13 mouse cellular contexts compared by ENCODE assay signal in genomic region chr1:152590321-152590720, GRCm38 (mm10).
DNase-seq lines count a peak whose midpoint lies in the region; ATAC-seq and TF ChIP-seq lines count a peak whose summit lies in the region.
"Had no signal": no experiment of that assay in that cellular context is flagged by ENCODE, and none has a peak within 500 bp of the region (broad histone marks: within the 10 kb centered on the region; RNA-seq: fewer than 3 reads in every experiment).

No protein-coding gene starts in this region.

- intact Hi-C loops in heart, postnatal 25 days (cut with DNase I): loop anchor here (2.0 kb wide), 1 partner anchor 16 kb away; no protein-coding TSS in a partner anchor

- peaks cover 38% of the 10 kb centered on the region for H3K36me3 ChIP-seq in heart, embryonic 13.5 days
- H3K36me3 ChIP-seq in lung, embryonic 16.5 days (ENCODE audit: control insufficient read depth, insufficient read depth, low read length): no peaks in the 10 kb centered on the region; the same call in 1 of the 2 replicates
- H3K36me3 ChIP-seq in embryonic facial prominence, embryonic 10.5 days (replicated peaks): peaks cover 13% of the 10 kb centered on the region
- 0 out of 2 replicates have a peak, but pooled peaks cover 3% of the 10 kb centered on the region for H3K36me3 ChIP-seq in limb, embryonic 11.5 days (ENCODE audit: control insufficient read depth, insufficient read depth, low read length)
- H3K36me3 ChIP-seq: liver, embryonic 13.5 days had no signal

- H3K27ac ChIP-seq in heart, embryonic 13.5 days (replicated peaks): peak overlapping the region; percentile 79
- H3K27ac ChIP-seq in lung, embryonic 16.5 days (ENCODE audit: low read length): peak overlapping the region; percentile 19; the same call in 1 of the 2 replicates
- peak overlapping the region; percentile 65 for H3K27ac ChIP-seq in embryonic facial prominence, embryonic 10.5 days (replicated peaks)
- peak overlapping the region; percentile 21; the same call in 1 of the 2 replicates for H3K27ac ChIP-seq in limb, embryonic 11.5 days (replicated peaks; ENCODE audit: low read depth, low read length)
- H3K27ac ChIP-seq: hindbrain, postnatal 0 days had no signal

- no peak overlapping the region for H3K4me2 ChIP-seq in heart, embryonic 13.5 days
- H3K4me2 ChIP-seq in lung, embryonic 16.5 days (ENCODE audit: low read depth, low read length): no peak overlapping the region
- no peak overlapping the region for H3K4me2 ChIP-seq in limb, embryonic 11.5 days (ENCODE audit: low read depth, severe bottlenecking)
- H3K4me2 ChIP-seq: liver, embryonic 13.5 days had no signal

- peaks cover 83% of the 10 kb centered on the region for H3K4me1 ChIP-seq in heart, embryonic 13.5 days
- peaks cover 20% of the 10 kb centered on the region for H3K4me1 ChIP-seq in lung, embryonic 16.5 days (replicated peaks; ENCODE audit: control insufficient read depth, insufficient read depth, low read length)
- H3K4me1 ChIP-seq in lung, adult 2 months (ENCODE audit: control insufficient read depth, insufficient read depth, low read length): peaks cover 33% of the 10 kb centered on the region
- H3K4me1 ChIP-seq in embryonic facial prominence, embryonic 10.5 days: peaks cover 73% of the 10 kb centered on the region
- peaks cover 34% of the 10 kb centered on the region for H3K4me1 ChIP-seq in limb, embryonic 11.5 days (ENCODE audit: control insufficient read depth, insufficient read depth, low read length)

- H3K27me3 ChIP-seq in heart, embryonic 13.5 days (replicated peaks): no peaks in the 10 kb centered on the region
- H3K27me3 ChIP-seq in lung, embryonic 16.5 days (ENCODE audit: control insufficient read depth, insufficient read depth, low read depth, low read length): no peaks in the 10 kb centered on the region
- no peaks in the 10 kb centered on the region for H3K27me3 ChIP-seq in embryonic facial prominence, embryonic 10.5 days (replicated peaks; ENCODE audit: low read depth, poor library complexity, severe bottlenecking)
- H3K27me3 ChIP-seq in limb, embryonic 11.5 days (ENCODE audit: control insufficient read depth, insufficient read depth, low read length): no peaks in the 10 kb centered on the region
- H3K27me3 ChIP-seq: Patski had no signal

- 72% methylated on average over 5 of the region's 5 CpGs for WGBS in heart, embryonic 13.5 days
- WGBS in lung, embryonic 16.5 days: 74% methylated on average over 5 of the region's 5 CpGs
- WGBS in lung, adult 2 months: 55% methylated on average over 5 of the region's 5 CpGs
- 59% methylated on average over 5 of the region's 5 CpGs for whole genome bisulfite sequencing in embryonic facial prominence, embryonic 10.5 days
- 46% methylated on average over 5 of the region's 5 CpGs for WGBS in limb, embryonic 11.5 days

- H3K9ac ChIP-seq in heart, embryonic 13.5 days: no peak overlapping the region
- H3K9ac ChIP-seq in lung, embryonic 16.5 days (ENCODE audit: low read length): no peak overlapping the region
- H3K9ac ChIP-seq in limb, embryonic 11.5 days (ENCODE audit: low read length): no peak overlapping the region
- H3K9ac ChIP-seq: liver, embryonic 13.5 days had no signal

- no peak for TF ChIP-seq CTCF in lung, adult 2 months (IDR thresholded peaks at IDR 0.05; ENCODE audit: insufficient read depth, low read length)

- no peak for TF ChIP-seq POLR2A in lung, adult 2 months (IDR thresholded peaks at IDR 0.05; ENCODE audit: borderline replicate concordance, extremely low read depth, low read depth, low read length)

- no peak overlapping the region for H3K4me3 ChIP-seq in heart, embryonic 13.5 days
- no peak overlapping the region for H3K4me3 ChIP-seq in lung, embryonic 16.5 days (ENCODE audit: low read length)
- no peak overlapping the region for H3K4me3 ChIP-seq in lung, adult 2 months (replicated peaks; ENCODE audit: extremely low read depth, low read depth, low read length)
- H3K4me3 ChIP-seq in embryonic facial prominence, embryonic 10.5 days: no peak overlapping the region
- no peak overlapping the region for H3K4me3 ChIP-seq in limb, embryonic 11.5 days (ENCODE audit: low read depth, low read length)
- H3K4me3 ChIP-seq: liver, embryonic 13.5 days had no signal

- no peaks in the 10 kb centered on the region for H3K9me3 ChIP-seq in heart, embryonic 13.5 days
- H3K9me3 ChIP-seq in lung, embryonic 16.5 days (ENCODE audit: control insufficient read depth, low read length): no peaks in the 10 kb centered on the region
- H3K9me3 ChIP-seq in embryonic facial prominence, embryonic 10.5 days: no peaks in the 10 kb centered on the region
- H3K9me3 ChIP-seq in limb, embryonic 11.5 days (ENCODE audit: control insufficient read depth, low read length): no peaks in the 10 kb centered on the region
- H3K9me3 ChIP-seq: liver, embryonic 13.5 days had no signal

- DNase-seq in heart, postnatal 25 days (ENCODE audit: low spot score): no peak
- DNase-seq in lung, adult 2 months: no peak
- DNase-seq in embryonic facial prominence, embryonic 10.5 days (ENCODE audit: low spot score): peak; percentile 59
- peak; percentile 46 for DNase-seq in limb, embryonic 11.5 days (ENCODE audit: low spot score)
- DNase-seq in cerebellum, adult 9-11 months: no peak
- DNase-seq: cerebellum, adult 11-12 months; liver, embryonic 13.5 days; thymus, postnatal 36 days had no signal

- ATAC-seq in heart, embryonic 13.5 days (ENCODE audit: extremely low read depth, insufficient number of reproducible peaks, low FRiP score, low TSS enrichment): no peak
- no peak for ATAC-seq in lung, embryonic 16.5 days (ENCODE audit: low read depth)
- no peak for ATAC-seq in limb, embryonic 11.5 days (ENCODE audit: insufficient number of reproducible peaks, low FRiP score, low TSS enrichment, low read depth)
- ATAC-seq: hindbrain, postnatal 0 days; midbrain, embryonic 16.5 days; Patski had no signal

Comparison
In these comparisons a context has a peak if more than half of its experiments do, and no peak if none do; other contexts are left out.
1. H3K27ac ChIP-seq: peak in every context shown above with its lines; median percentile 79 in heart, embryonic 13.5 days; 65 in embryonic facial prominence, embryonic 10.5 days; 21 in limb, embryonic 11.5 days; 19 in lung, embryonic 16.5 days.
2. DNase-seq: peak in embryonic facial prominence, embryonic 10.5 days (single experiment) and limb, embryonic 11.5 days (single experiment); none in heart, postnatal 25 days (single experiment), lung, adult 2 months (single experiment) and cerebellum, adult 9-11 months (single experiment).